Mouse (Mus musculus) heart, embryonic 12.5 days (tissue): ENCODE measurements at regions not wholly inside any gene's neighbourhood (a gene's known extent, or its start where the extent isn't known, plus 50 kb on each side); places are given as distances from the start of the nearest gene placed in this dataset.

Source experiments
- ATAC-seq: fragments of 200-750 bp; cut with Nextera tagmentation; 2 replicates; pipeline ENCODE4 v1.8.0; 2017; ENCODE audit warnings: moderate TSS enrichment, moderate library complexity; ENCODE audit not compliant: insufficient number of reproducible peaks, low FRiP score
- H3K27ac ChIP-seq: fragments of 300-500 bp; sonication (generic); 2 replicates; pipeline ENCODE4 v1.5.1; 2016; ENCODE audit warnings: mild to moderate bottlenecking, moderate library complexity; ENCODE audit not compliant: poor library complexity, severe bottlenecking
- H3K27me3 ChIP-seq: fragments of 300-500 bp; sonication (generic); replicated peaks from 2 replicates; pipeline ENCODE4 v1.6.1; 2016; ENCODE audit warnings: mild to moderate bottlenecking, moderate library complexity
- H3K36me3 ChIP-seq: fragments of 300-500 bp; sonication (generic); 2 replicates; pipeline ENCODE4 v1.6.1; 2016; ENCODE audit warnings: mild to moderate bottlenecking, moderate library complexity
- H3K4me1 ChIP-seq: fragments of 300-500 bp; sonication (generic); replicated peaks from 2 replicates; pipeline ENCODE4 v1.6.1; 2016; ENCODE audit warnings: mild to moderate bottlenecking
- H3K4me2 ChIP-seq: fragments of 300-500 bp; sonication (generic); 2 replicates; pipeline ENCODE4 v1.6.1; 2016; ENCODE audit warnings: mild to moderate bottlenecking, moderate library complexity
- H3K4me3 ChIP-seq: fragments of 300-500 bp; sonication (generic); 2 replicates; pipeline ENCODE4 v1.5.1; 2016; ENCODE audit warnings: mild to moderate bottlenecking
- H3K9ac ChIP-seq: fragments of 300-500 bp; sonication (generic); 2 replicates; pipeline ENCODE4 v1.6.1; 2016; ENCODE audit warnings: mild to moderate bottlenecking, moderate library complexity
- H3K9me3 ChIP-seq: fragments of 300-500 bp; sonication (generic); replicated peaks from 2 replicates; pipeline ENCODE4 v1.6.1; 2016; ENCODE audit warnings: mild to moderate bottlenecking, moderate library complexity
- WGBS: fragments of 180-500 bp; shearing (Covaris S2); methylation state at CpG from one replicate; pipeline ENCODE4 v1.1.7; 2016; 5-methylcytosine and 5-hydroxymethylcytosine counted together

DNA sequence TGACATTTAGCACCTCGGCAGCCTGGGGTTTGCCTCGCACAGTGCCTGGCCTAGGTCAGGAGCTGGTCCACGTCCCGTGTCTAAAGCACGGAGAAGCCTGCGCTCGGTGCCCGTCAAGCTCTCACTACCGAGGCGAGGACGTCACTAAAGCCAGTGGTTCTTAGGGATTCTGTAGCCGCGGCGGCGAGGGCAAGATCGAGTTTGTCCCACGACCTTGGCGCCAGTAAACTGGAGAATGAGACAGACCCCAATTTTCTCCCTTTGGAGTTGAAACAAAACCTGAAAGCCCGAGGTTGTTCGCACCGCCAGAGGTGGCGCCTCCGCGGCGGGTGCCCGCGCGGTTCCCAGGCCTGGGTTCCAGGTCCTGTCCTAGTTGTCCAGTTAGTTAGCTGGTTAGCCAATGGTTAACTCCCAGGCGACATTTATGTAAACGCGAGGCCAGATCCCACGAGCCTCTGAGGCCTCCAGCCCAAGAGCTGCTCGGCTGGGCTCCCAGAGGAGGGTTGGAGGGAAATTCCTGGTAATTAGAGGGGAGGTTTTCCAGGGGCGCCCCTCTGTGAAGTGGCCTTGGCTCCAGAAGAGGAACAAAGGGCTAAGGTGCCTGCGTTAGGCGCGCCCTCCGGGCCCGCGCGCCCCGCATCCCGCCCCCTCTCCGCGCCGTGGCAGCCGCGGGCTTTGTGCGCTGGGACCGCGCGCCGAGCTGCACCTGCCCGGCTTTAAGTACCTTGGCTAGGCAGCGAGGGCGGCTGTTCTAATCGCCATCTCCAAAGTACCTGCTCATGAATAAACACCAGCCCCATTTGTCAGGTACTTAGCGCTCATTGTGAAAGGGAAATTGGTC lies 74.0 kb downstream of the Rhcg start:
- Histone ChIP-seq H3K4me3 (peak overlapping the region; percentile 10; the same call in 1 of the 2 replicates), H3K4me2 (peak overlapping the region; percentile 0), H3K36me3 (no peaks in the 10 kb centered on the region), H3K9me3 (no peaks in the 10 kb centered on the region), H3K27ac (no peak overlapping the region), H3K4me1 (peaks cover 5% of the 10 kb centered on the region), H3K9ac (no peak overlapping the region), H3K27me3 (peaks cover 96% of the 10 kb centered on the region)
- WGBS = 2% methylated on average over 58 of the region's 58 CpGs
- no peak for ATAC-seq

DNA sequence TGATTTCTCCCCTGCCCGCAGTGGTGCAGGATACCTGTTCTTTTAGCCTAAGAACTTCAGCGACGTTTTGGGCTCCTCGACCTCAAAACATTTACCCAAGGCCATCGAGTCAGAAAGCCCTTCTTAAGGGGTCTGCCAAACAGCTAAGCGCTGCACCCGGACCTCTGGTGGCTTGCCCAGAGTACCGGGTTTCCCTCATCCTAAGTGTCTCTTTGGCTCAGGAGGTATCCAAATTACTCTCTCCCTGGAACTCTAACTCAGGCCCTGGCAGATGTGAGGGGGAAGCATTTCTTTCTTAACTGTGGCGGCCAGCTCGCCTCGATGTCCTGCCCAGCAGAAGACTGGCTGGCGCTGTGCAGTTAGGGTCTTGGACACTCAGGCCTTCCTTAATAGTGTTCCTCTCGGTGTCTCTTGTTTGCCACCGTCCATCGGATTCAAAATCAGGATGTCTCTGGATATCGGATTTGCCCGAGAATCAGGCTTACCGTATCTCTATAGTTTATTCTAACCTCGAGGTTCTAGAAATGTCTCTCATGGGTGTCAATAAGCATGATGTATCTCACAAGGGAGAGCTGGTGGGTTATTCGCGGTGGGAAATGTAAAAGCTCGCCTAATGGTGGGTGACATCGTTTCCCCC lies 75.0 kb downstream of the Rhcg start:
- H3K4me2 ChIP-seq = no peak overlapping the region
- H3K4me3 ChIP-seq = no peak overlapping the region
- no peak overlapping the region for H3K9ac ChIP-seq
- peaks cover 5% of the 10 kb centered on the region for H3K4me1 ChIP-seq
- WGBS = 2% methylated on average over 23 of the region's 23 CpGs
- no peaks in the 10 kb centered on the region for H3K9me3 ChIP-seq
- H3K36me3 ChIP-seq = no peaks in the 10 kb centered on the region
- H3K27ac ChIP-seq = no peak overlapping the region
- no peak for ATAC-seq
- peaks cover 96% of the 10 kb centered on the region for H3K27me3 ChIP-seq

DNA sequence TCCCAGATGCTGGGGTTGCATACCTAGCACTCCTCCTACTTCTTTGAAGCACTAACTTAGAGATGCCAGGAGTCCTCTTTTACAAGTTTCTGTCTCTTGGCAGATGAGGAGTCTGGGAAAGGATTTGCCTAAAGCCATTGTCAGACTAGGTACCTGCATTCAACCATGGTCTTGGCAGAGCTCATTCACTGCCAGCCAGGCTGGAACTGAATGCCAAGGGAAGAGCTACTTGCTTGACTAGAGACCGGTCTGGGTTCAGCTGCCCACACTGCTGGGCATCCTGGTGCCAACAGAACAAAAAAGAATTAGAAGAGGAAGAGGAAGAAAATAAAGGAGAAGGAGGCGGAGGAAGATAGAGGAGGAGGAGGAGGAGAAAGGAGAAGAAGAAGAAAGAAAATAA lies 74.1 kb upstream of the Polg start:
- WGBS = 28% methylated on average over 2 of the region's 2 CpGs
- Histone ChIP-seq H3K4me3 (no peak overlapping the region), H3K9ac (no peak overlapping the region), H3K36me3 (no peaks in the 10 kb centered on the region), H3K9me3 (no peaks in the 10 kb centered on the region), H3K4me2 (no peak overlapping the region), H3K4me1 (peaks cover 20% of the 10 kb centered on the region), H3K27ac (no peak overlapping the region), H3K27me3 (peaks cover 96% of the 10 kb centered on the region)
- ATAC-seq = no peak

DNA sequence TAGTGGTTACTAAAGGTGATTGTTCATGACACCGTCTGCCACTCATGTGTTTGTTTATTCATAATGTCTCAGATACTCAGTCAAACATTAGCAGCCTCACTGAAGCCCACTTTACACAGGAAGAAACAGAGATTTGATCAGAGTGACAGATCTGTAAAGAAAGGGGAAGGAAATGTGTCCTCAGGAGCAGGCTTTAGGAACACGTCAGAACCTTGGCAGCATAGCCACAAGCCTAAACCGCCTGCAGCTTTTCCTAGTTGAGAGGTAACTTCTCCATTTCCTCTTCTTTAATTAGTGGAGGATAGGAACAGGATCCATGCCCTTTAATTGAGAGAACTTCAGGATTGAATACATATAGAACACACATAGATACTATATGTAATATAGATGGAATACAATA lies 73.3 kb upstream of the Polg start:
- no peak overlapping the region for H3K9ac ChIP-seq
- peaks cover 96% of the 10 kb centered on the region for H3K27me3 ChIP-seq
- H3K36me3 ChIP-seq = no peaks in the 10 kb centered on the region
- 8% methylated on average over 3 of the region's 3 CpGs for WGBS
- H3K4me1 ChIP-seq = peaks cover 20% of the 10 kb centered on the region
- H3K9me3 ChIP-seq = no peaks in the 10 kb centered on the region
- no peak overlapping the region for H3K27ac ChIP-seq
- H3K4me2 ChIP-seq = no peak overlapping the region
- no peak overlapping the region for H3K4me3 ChIP-seq
- no peak for ATAC-seq

DNA sequence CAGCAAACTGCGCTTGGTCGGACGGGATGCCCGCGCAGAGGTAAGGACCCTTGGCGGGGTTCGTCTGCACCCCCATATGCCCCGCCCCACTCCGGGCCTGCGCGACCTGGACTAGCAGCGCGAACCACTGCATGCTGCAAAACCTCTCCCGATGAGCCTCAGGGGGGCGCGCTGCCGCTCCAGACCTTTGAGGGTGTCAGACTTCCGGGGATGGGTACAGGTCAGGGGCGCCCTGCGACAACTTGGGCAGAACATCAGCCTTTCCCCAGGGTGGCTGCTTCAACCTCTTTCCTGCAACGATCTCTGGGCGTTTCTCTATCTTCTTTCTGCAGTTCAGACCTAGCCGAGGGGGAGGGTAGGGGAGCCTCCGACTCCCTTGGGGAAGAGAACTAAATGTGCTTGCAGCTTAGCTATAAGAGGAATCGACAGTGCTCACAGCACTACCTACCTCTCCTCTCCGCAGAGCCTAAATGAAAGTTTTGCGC lies 70.0 kb upstream of the Polg start:
- Histone ChIP-seq H3K36me3 (no peaks in the 10 kb centered on the region), H3K4me3 (peak overlapping the region; percentile 42), H3K9ac (0 out of 2 replicates have a peak overlapping the region, but pooled peaks have one; percentile 18), H3K9me3 (no peaks in the 10 kb centered on the region), H3K27ac (no peak overlapping the region), H3K4me2 (peak overlapping the region; percentile 69), H3K4me1 (peaks cover 19% of the 10 kb centered on the region), H3K27me3 (peaks cover 97% of the 10 kb centered on the region)
- ATAC-seq = peak; percentile 39; the same call in 1 of the 2 replicates
- 2% methylated on average over 27 of the region's 27 CpGs for WGBS

DNA sequence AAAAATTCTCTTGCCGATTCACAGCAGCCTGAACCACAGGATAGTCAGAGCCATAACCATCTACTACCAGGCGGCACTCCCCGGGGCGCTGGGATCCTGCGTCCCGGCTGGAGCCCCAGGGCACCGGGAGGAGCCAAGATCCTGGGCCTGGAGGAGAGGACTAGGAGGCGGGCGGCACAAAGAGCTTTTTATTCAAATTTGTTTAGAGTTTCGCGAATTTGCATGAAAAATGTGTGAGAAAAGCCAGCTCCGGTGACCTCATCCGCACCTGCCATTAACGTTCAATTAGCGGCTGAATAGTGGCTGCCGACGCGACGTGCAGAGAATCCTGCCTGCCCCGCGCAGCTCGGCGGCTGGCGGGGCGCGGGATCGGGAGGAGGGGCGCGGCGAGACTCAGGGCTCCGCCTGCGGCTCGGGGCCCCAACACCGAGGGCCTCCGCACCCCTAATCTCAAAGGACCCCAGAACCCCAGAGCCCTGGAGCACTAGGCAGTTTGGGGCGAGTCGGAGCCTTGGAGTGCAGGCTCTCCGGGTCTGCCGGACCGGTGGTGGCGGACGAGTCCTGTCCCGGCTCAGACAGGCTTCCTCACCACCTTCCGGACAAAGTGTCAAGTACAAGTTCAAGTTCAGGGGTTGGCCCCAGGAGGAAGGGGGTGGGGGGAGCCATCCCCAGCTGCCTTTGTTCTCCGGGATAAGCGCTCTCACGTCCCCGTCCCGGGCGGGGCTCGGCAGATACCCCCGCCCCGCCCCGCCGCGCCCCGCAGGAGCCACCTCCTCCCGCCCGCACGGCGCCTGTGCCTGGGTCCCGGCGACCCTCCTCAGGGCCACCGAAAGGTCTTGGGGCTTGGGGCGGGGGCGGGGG lies 69.3 kb upstream of the Polg start:
- 1% methylated on average over 66 of the region's 66 CpGs for WGBS
- Histone ChIP-seq H3K4me3 (peak overlapping the region; percentile 42), H3K9ac (0 out of 2 replicates have a peak overlapping the region, but pooled peaks have one; percentile 18), H3K4me2 (peak overlapping the region; percentile 69), H3K9me3 (no peaks in the 10 kb centered on the region), H3K27me3 (peaks cover 98% of the 10 kb centered on the region), H3K4me1 (peaks cover 19% of the 10 kb centered on the region), H3K36me3 (no peaks in the 10 kb centered on the region), H3K27ac (no peak overlapping the region)
- ATAC-seq = peak; percentile 29

DNA sequence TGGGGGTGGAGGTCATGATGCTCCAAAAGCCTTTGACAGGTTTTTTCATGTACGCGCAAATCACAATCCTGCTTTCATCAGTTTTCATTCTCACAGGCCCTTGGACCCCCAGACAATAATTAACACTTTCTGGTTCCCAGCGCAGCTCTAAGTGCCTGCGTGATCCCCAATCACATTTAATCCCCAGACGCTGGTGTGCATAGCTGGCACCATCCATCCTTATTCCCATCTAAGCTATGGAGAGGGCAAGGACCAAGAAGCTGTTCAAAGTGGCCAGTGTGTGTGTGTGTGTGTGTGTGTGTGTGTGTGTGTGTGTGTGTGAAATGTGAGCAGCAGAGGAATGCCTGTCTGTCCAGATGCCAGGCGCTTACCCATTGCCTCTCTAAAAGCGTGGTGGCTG lies 68.7 kb upstream of the Polg start:
- H3K4me3 ChIP-seq = no peak overlapping the region
- no peak overlapping the region for H3K27ac ChIP-seq
- H3K27me3 ChIP-seq = peaks cover 99% of the 10 kb centered on the region
- H3K9me3 ChIP-seq = no peaks in the 10 kb centered on the region
- H3K36me3 ChIP-seq = no peaks in the 10 kb centered on the region
- no peak for ATAC-seq
- peaks cover 19% of the 10 kb centered on the region for H3K4me1 ChIP-seq
- 10% methylated on average over 7 of the region's 7 CpGs for WGBS
- H3K4me2 ChIP-seq = no peak overlapping the region
- no peak overlapping the region for H3K9ac ChIP-seq

DNA sequence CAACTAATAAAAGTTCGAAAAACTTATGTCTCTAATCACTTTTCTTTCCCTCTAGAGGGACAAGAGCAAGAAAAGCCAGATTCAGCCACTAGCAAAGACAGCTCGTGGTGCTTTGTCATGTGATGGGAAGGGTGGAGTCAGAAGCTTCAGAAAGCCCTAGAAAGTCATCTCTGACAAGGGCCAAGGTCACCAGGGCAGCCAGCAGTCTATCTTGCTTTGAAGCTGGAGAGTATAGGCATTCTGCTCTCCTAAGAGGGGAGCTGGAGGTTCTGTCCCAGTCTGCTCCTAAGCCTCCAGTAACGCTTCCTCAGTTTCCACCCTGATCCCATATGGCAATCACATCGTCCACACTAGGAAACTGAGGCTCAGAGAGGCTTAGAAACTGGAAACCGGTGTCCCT lies 68.2 kb upstream of the Polg start:
- H3K36me3 ChIP-seq = no peaks in the 10 kb centered on the region
- peaks cover 19% of the 10 kb centered on the region for H3K4me1 ChIP-seq
- 12% methylated on average over 5 of the region's 5 CpGs for WGBS
- no peak overlapping the region for H3K27ac ChIP-seq
- peaks cover 99% of the 10 kb centered on the region for H3K27me3 ChIP-seq
- no peak overlapping the region for H3K4me2 ChIP-seq
- no peak for ATAC-seq
- no peak overlapping the region for H3K9ac ChIP-seq
- no peaks in the 10 kb centered on the region for H3K9me3 ChIP-seq
- H3K4me3 ChIP-seq = no peak overlapping the region

DNA sequence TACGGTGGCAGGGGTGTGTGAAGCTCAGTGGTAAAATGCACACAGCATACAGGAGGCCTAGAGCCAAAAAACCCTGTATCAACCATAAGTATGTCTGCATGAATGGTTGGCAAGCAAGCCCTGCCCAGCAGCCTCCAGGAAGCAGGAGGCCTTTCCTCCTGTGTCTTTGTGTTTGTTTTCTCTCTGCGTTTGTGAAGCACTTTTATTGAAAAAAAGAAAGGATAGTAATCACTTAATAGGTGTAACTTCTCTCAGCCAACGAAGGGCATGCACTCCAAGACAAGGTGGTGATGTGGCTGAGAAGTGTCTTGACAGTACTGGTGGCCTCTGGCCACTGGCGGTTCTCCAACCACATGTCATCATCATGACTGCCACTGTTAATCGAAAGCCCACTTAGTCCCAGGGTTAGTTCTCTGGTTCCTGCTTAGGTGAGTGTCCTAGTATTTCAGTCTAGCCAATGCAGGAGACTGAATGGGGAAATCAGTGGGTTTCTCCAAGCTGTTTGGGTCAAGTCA lies 66.5 kb upstream of the Polg start:
- Histone ChIP-seq H3K9ac (no peak overlapping the region), H3K27me3 (peaks cover 99% of the 10 kb centered on the region), H3K9me3 (no peaks in the 10 kb centered on the region), H3K4me1 (peaks cover 19% of the 10 kb centered on the region), H3K4me2 (no peak overlapping the region), H3K36me3 (no peaks in the 10 kb centered on the region), H3K27ac (no peak overlapping the region), H3K4me3 (no peak overlapping the region)
- ATAC-seq = no peak
- 50% methylated on average over 5 of the region's 5 CpGs for WGBS

DNA sequence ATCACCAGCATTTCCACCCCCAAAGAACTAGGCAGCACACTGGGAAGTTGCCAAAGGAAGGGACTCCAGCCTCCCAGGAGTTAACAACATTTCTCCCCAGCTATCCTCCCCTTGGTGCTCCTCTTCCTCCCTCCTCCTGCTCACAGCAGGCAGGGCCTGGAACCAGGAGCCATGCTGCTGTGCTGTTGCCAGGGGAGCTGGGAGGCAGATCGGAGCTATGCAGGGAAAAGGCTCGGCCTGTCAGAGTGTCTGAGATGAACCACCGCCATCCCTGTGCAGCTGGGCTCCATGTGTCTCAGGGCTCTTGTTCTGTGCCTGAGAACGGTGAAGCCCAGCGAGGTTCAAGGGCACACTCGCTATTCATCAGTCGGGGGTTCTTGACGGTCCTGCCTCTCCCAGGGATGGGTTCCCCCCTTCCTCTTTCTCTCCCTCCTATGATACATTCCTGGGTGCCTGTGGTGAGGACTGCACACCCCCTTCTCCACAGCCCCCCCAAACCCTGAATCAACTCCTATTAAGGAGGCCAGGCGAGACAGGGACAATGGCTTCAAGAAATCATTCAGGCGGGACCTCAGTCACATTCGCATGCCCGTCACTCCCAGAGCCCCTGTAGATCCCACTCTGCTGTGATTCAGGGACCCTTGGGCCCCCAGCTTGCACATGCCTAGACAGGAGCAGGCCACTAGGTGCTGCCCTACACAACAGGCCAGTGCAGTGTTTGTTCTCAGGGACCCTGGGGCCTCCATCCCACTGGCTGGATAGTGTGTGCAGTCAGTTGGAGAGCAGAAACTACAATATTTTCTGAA lies 65.6 kb upstream of the Polg start:
- Histone ChIP-seq H3K9ac (no peak overlapping the region), H3K9me3 (no peaks in the 10 kb centered on the region), H3K27me3 (peaks cover 100% of the 10 kb centered on the region), H3K4me3 (no peak overlapping the region), H3K27ac (no peak overlapping the region), H3K4me2 (no peak overlapping the region), H3K4me1 (peaks cover 19% of the 10 kb centered on the region), H3K36me3 (no peaks in the 10 kb centered on the region)
- ATAC-seq = no peak
- 14% methylated on average over 12 of the region's 12 CpGs for WGBS
